Mouse (Mus musculus): ENCODE results near the gene Dclre1b. TPM values are rescaled to one million over a fixed set of nuclear protein-coding genes. Genes with fewer than 3 reads are reported as not detected.

Dclre1b gene
- polyA plus RNA-seq, 1 experiment from 2014 or later: 29.7 TPM

GRCm38 (mm10) chr3:103771531-103772130 is 37.6 kb downstream of the Dclre1b start:
- Histone ChIP-seq H3K36me3 (replicated peaks) (peaks cover 91% of the 10 kb centered on the region), H3K9me3 (replicated peaks) (no peaks in the 10 kb centered on the region), H3K4me1 (replicated peaks) (peaks cover 22% of the 10 kb centered on the region), H3K9ac (no peak overlapping the region), H3K27ac (replicated peaks) (no peak overlapping the region), H3K27me3 (no peaks in the 10 kb centered on the region), H3K4me2 (no peak overlapping the region), H3K4me3 (replicated peaks) (no peak overlapping the region)
- no peak for ATAC-seq (ENCODE audit: insufficient read depth)
- WGBS (ENCODE audit: insufficient replicate concordance): 75% methylated on average over 9 of the region's 9 CpGs

DNA sequence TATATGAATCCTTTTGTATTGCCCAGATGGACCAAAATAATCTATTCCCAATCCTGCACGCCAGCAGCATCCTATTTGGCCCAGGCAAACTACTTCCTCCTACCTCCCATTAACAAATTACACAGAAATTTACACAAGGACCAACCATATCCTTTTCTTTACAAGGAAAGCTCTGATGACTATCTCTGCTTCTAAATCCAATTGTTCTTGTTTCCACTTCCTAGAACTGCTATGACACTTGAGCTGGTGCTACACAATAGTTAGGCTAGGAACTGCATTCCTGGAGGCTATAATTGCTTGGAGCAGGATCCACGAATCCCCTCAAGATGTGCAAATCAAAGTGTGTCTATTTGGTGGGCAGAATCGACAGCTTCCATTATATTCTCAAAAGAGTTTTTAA is 42.5 kb downstream of the Dclre1b start:
- H3K4me1 ChIP-seq (replicated peaks): peaks cover 9% of the 10 kb centered on the region; the same call in 1 of the 2 replicates
- 76% methylated on average over 3 of the region's 3 CpGs for WGBS (ENCODE audit: insufficient replicate concordance)
- H3K36me3 ChIP-seq (replicated peaks): peaks cover 92% of the 10 kb centered on the region

GRCm38 (mm10) chr3:103759261-103759970 is 49.8 kb downstream of the Dclre1b start:
- Histone ChIP-seq H3K27ac (replicated peaks) (no peak overlapping the region), H3K36me3 (replicated peaks) (peaks cover 94% of the 10 kb centered on the region), H3K9ac (no peak overlapping the region), H3K4me3 (replicated peaks) (no peak overlapping the region), H3K4me2 (no peak overlapping the region), H3K4me1 (replicated peaks) (no peaks in the 10 kb centered on the region), H3K27me3 (no peaks in the 10 kb centered on the region), H3K9me3 (replicated peaks) (no peaks in the 10 kb centered on the region)
- WGBS (ENCODE audit: insufficient replicate concordance): 77% methylated on average over 5 of the region's 5 CpGs
- no peak for ATAC-seq (ENCODE audit: insufficient read depth)

More for the DNA sequence above, 42.5 kb downstream of the Dclre1b start:
- Histone ChIP-seq H3K4me3 (replicated peaks) (no peak overlapping the region), H3K27me3 (no peaks in the 10 kb centered on the region), H3K27ac (replicated peaks) (no peak overlapping the region), H3K4me2 (no peak overlapping the region), H3K9ac (no peak overlapping the region), H3K9me3 (replicated peaks) (no peaks in the 10 kb centered on the region)
- ATAC-seq (ENCODE audit: insufficient read depth): no peak

DNA sequence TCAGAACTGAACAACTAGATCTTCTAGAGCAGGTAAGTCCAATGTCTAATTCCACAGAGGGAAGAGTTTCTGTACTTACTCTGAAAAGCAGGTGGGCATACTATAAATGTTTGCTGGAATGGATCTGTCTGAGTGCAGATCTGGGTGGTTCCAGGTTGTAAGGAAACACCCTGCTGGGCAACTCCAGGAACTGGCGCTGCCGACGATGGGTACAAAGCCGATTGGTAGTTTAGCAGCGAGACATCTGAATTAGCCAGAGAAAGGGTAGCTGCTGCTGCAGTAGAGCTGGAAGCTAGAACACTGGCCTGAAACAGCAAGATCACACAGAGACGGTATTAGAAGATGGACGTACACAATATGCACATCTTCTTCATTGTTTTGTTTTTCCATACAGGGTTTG is 50.8 kb downstream of the Dclre1b start:
- H3K27me3 ChIP-seq: no peaks in the 10 kb centered on the region
- no peaks in the 10 kb centered on the region for H3K9me3 ChIP-seq (replicated peaks)
- no peak for ATAC-seq (ENCODE audit: insufficient read depth)
- no peak overlapping the region for H3K9ac ChIP-seq
- no peak overlapping the region for H3K27ac ChIP-seq (replicated peaks)
- H3K36me3 ChIP-seq (replicated peaks): peaks cover 94% of the 10 kb centered on the region
- WGBS (ENCODE audit: insufficient replicate concordance): 92% methylated on average over 7 of the region's 7 CpGs
- H3K4me1 ChIP-seq (replicated peaks): no peaks in the 10 kb centered on the region
- no peak overlapping the region for H3K4me2 ChIP-seq
- no peak overlapping the region for H3K4me3 ChIP-seq (replicated peaks)

DNA sequence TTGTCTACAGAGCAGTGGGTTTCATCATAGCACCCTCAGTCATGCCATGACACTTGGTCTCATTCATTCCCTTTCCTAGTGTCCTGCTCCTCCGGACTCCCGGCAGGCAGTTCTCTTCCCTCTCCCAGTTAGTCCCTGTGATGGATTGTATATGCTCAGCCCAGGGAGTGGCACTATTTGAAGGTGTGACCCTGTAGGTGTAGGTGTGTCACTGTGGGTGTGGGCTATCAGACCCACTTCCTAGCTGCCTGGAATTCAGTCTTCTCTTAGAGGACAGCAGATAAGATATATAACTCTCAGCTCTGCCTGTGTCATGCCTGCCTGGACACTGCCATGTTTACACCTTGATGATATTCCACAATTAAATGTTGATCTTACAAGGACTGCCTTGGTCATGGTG is 52.3 kb downstream of the Dclre1b start:
- Histone ChIP-seq H3K36me3 (replicated peaks) (peaks cover 94% of the 10 kb centered on the region), H3K4me2 (no peak overlapping the region), H3K9ac (no peak overlapping the region), H3K4me3 (replicated peaks) (no peak overlapping the region), H3K9me3 (replicated peaks) (no peaks in the 10 kb centered on the region), H3K27ac (replicated peaks) (no peak overlapping the region), H3K4me1 (replicated peaks) (no peaks in the 10 kb centered on the region), H3K27me3 (no peaks in the 10 kb centered on the region)
- no peak for ATAC-seq (ENCODE audit: insufficient read depth)
- WGBS (ENCODE audit: insufficient replicate concordance): 93% methylated on average over 2 of the region's 2 CpGs

- Histone ChIP-seq H3K4me3 (replicated peaks) (no peak overlapping the region), H3K27me3 (no peaks in the 10 kb centered on the region), H3K4me1 (replicated peaks) (no peaks in the 10 kb centered on the region), H3K27ac (replicated peaks) (no peak overlapping the region), H3K36me3 (replicated peaks) (peaks cover 94% of the 10 kb centered on the region), H3K9ac (no peak overlapping the region), H3K4me2 (no peak overlapping the region), H3K9me3 (replicated peaks) (no peaks in the 10 kb centered on the region)
- no peak for ATAC-seq (ENCODE audit: insufficient read depth)
- 48% methylated on average over 3 of the region's 3 CpGs for WGBS (ENCODE audit: insufficient replicate concordance)
Observed at GRCm38 (mm10) chr3:103755351-103755750, 53.9 kb downstream of the Dclre1b start.

GRCm38 (mm10) chr3:103751558-103751957 is 57.7 kb downstream of the Dclre1b start:
- H3K36me3 ChIP-seq (replicated peaks): peaks cover 96% of the 10 kb centered on the region
- 84% methylated on average over 2 of the region's 2 CpGs for WGBS (ENCODE audit: insufficient replicate concordance)
- no peak overlapping the region for H3K9ac ChIP-seq
- H3K4me2 ChIP-seq: no peak overlapping the region
- H3K27me3 ChIP-seq: no peaks in the 10 kb centered on the region
- no peaks in the 10 kb centered on the region for H3K9me3 ChIP-seq (replicated peaks)
- no peak overlapping the region for H3K27ac ChIP-seq (replicated peaks)
- H3K4me1 ChIP-seq (replicated peaks): no peaks in the 10 kb centered on the region
- no peak for ATAC-seq (ENCODE audit: insufficient read depth)
- H3K4me3 ChIP-seq (replicated peaks): no peak overlapping the region

Other genes starting within 250 kb of the Dclre1b start
- gene Syt6, start 234.2 kb downstream of the Dclre1b start, polyA plus RNA-seq (2015; fragmentation: Nextera tagmentation; extraction: Ambion mirVana): 0.02 TPM in 1 of 2 replicates, not detected in the other
- gene Atg4a-ps, start 163.4 kb downstream of the Dclre1b start, polyA plus RNA-seq (2015; fragmentation: Nextera tagmentation; extraction: Ambion mirVana): 0.15 and 0.29 TPM in 2 replicates
- 2.5 and 2.8 TPM in 2 replicates for gene Olfml3, start 71.4 kb downstream of the Dclre1b start, polyA plus RNA-seq (2015; fragmentation: Nextera tagmentation; extraction: Ambion mirVana)
- not detected in 2 replicates for gene Gm10964, start 70.1 kb downstream of the Dclre1b start, polyA plus RNA-seq (2015; fragmentation: Nextera tagmentation; extraction: Ambion mirVana)
- 15.3 and 17.7 TPM in 2 replicates for gene Hipk1, start 17.9 kb downstream of the Dclre1b start, polyA plus RNA-seq (2015; fragmentation: Nextera tagmentation; extraction: Ambion mirVana)
- 13.0 and 15.4 TPM in 2 replicates for gene Ap4b1, start 76 bp upstream of the Dclre1b start, polyA plus RNA-seq (2015; fragmentation: Nextera tagmentation; extraction: Ambion mirVana)
- gene Gm43064, start 129 bp upstream of the Dclre1b start, polyA plus RNA-seq (2015; fragmentation: Nextera tagmentation; extraction: Ambion mirVana): 1.1 and 1.2 TPM in 2 replicates
- 1.5 TPM in 2 replicates for gene Bcl2l15, start 23.2 kb upstream of the Dclre1b start, polyA plus RNA-seq (2015; fragmentation: Nextera tagmentation; extraction: Ambion mirVana)
- 3.5 and 4.1 TPM in 2 replicates for gene Ptpn22, start 50.4 kb upstream of the Dclre1b start, polyA plus RNA-seq (2015; fragmentation: Nextera tagmentation; extraction: Ambion mirVana)
- 3.7 and 3.8 TPM in 2 replicates for gene Rsbn1, start 104.7 kb upstream of the Dclre1b start, polyA plus RNA-seq (2015; fragmentation: Nextera tagmentation; extraction: Ambion mirVana)
- 3.9 and 4.7 TPM in 2 replicates for gene Phtf1, start 158.7 kb upstream of the Dclre1b start, polyA plus RNA-seq (2015; fragmentation: Nextera tagmentation; extraction: Ambion mirVana)

All from liver, embryonic 15.5 days (tissue).